Mouse (Mus musculus) hindbrain, embryonic 14.5 days (tissue): ENCODE results near the gene Snx18. TPM values are rescaled to one million over a fixed set of nuclear protein-coding genes. Genes with fewer than 3 reads are reported as not detected.

ENCODE experiments used
- ATAC-seq: fragments of 200-750 bp; cut with Nextera tagmentation; 2 replicates; pipeline ENCODE4 v1.8.0; 2017; ENCODE audit warnings: moderate number of reproducible peaks, mild to moderate bottlenecking, moderate TSS enrichment, moderate library complexity; ENCODE audit not compliant: low FRiP score
- DNase-seq: peaks from one replicate; pipeline ENCODE4 v3.0.0-alpha.2; 2015; ENCODE audit warnings: low spot score
- H3K27ac ChIP-seq: fragments of 300-500 bp; sonication (generic); 2 replicates; pipeline ENCODE4 v1.5.1; 2014; ENCODE audit warnings: mild to moderate bottlenecking, moderate library complexity
- H3K27me3 ChIP-seq: fragments of 300-500 bp; sonication (generic); 2 replicates; pipeline ENCODE4 v1.6.1; 2014; ENCODE audit warnings: mild to moderate bottlenecking, low read length, mixed read lengths; ENCODE audit not compliant: control insufficient read depth, insufficient read depth
- H3K36me3 ChIP-seq: fragments of 300-500 bp; sonication (generic); replicated peaks from 2 replicates; pipeline ENCODE4 v1.6.1; 2014; ENCODE audit not compliant: control insufficient read depth, insufficient read depth
- H3K4me1 ChIP-seq: fragments of 300-500 bp; sonication (generic); replicated peaks from 2 replicates; pipeline ENCODE4 v1.6.1; 2014; ENCODE audit warnings: antibody characterized with exemption, low read length, mixed read lengths; ENCODE audit not compliant: control insufficient read depth, insufficient read depth
- H3K4me2 ChIP-seq: fragments of 300-500 bp; sonication (generic); replicated peaks from 2 replicates; pipeline ENCODE4 v1.6.1; 2014; ENCODE audit warnings: mild to moderate bottlenecking, moderate library complexity
- H3K4me3 ChIP-seq: fragments of 300-500 bp; sonication (generic); replicated peaks from 2 replicates; pipeline ENCODE4 v1.5.1; 2014; ENCODE audit warnings: mild to moderate bottlenecking, low read length
- H3K9ac ChIP-seq: fragments of 300-500 bp; sonication (generic); 2 replicates; pipeline ENCODE4 v1.6.1; 2014
- H3K9me3 ChIP-seq: fragments of 300-500 bp; sonication (generic); 2 replicates; pipeline ENCODE4 v1.6.1; 2016; ENCODE audit warnings: low read length; ENCODE audit not compliant: control insufficient read depth
- WGBS: fragments of 180-500 bp; shearing (Covaris S2); extraction: QIAGEN DNeasy Blood & Tissue Kit; methylation state at CpG from one replicate; pipeline ENCODE4 v1.1.7; 2014; 5-methylcytosine and 5-hydroxymethylcytosine counted together
- polyA plus RNA-seq: library from polyadenylated mRNA; unstranded; fragments of >200 nt; fragmentation: Nextera tagmentation; extraction: Ambion mirVana; gene quantifications from 2 replicates; pipeline ENCODE4 v1.2.1, GENCODE M21; 2014

Gene Snx18
- polyA plus RNA-seq, 1 experiment from 2014 or later: 16.2 TPM

DNA sequence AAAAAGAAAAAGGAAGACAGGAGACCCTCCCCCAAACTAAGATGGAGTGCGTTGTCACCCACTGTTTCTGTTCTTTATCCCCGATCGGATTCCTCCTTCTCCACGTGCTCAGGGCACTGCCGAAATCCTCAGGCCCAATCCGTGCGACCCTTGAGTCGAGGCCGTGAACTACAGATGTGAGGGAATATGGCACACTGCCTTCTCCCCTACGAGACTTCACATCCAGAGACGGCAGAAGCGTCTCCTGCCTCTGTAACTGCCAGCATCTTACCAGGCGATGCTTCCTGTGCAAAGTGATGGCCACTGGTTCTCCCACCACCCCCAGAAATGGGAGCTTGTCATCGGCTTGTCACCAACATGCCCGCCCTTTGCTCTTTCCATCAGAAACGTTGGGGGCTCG lies 24.7 kb downstream of the Snx18 start:
- Histone ChIP-seq H3K9me3 (no peaks in the 10 kb centered on the region), H3K36me3 (peaks cover 22% of the 10 kb centered on the region), H3K27me3 (no peaks in the 10 kb centered on the region), H3K4me3 (no peak overlapping the region), H3K4me2 (no peak overlapping the region), H3K9ac (no peak overlapping the region), H3K27ac (no peak overlapping the region), H3K4me1 (peaks cover 32% of the 10 kb centered on the region)
- 79% methylated on average over 17 of the region's 17 CpGs for WGBS
- DNase-seq (no peak), ATAC-seq (no peak)

DNA sequence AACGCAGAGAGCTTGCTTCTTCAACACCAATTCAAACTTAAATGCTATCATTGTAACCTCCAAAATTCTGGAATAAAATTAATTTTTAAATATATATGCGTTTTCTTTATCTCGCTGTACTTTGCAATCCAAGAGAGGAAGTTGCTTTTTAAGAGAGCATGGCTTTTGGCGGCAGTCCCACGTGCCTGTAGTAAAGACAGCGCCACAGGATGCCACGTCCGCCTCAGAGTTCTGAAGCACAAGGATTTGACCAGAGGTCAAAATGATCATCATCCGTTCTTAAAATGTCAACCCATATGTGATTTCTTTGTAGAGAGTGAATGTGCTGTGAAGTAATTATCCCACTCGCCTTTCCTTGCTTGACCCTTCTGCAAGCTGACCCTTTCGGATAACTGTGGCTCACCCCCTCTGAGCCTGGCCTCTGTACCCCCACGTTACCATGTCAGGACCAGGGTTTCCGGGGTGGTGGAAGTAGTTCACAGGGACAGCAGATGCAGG lies 25.6 kb downstream of the Snx18 start:
- Histone ChIP-seq H3K27me3 (no peaks in the 10 kb centered on the region), H3K4me1 (peaks cover 35% of the 10 kb centered on the region), H3K4me2 (no peak overlapping the region), H3K9ac (no peak overlapping the region), H3K36me3 (peaks cover 22% of the 10 kb centered on the region), H3K9me3 (no peaks in the 10 kb centered on the region), H3K27ac (no peak overlapping the region), H3K4me3 (no peak overlapping the region)
- DNase-seq (no peak), ATAC-seq (no peak)
- WGBS: 70% methylated on average over 13 of the region's 13 CpGs

DNA sequence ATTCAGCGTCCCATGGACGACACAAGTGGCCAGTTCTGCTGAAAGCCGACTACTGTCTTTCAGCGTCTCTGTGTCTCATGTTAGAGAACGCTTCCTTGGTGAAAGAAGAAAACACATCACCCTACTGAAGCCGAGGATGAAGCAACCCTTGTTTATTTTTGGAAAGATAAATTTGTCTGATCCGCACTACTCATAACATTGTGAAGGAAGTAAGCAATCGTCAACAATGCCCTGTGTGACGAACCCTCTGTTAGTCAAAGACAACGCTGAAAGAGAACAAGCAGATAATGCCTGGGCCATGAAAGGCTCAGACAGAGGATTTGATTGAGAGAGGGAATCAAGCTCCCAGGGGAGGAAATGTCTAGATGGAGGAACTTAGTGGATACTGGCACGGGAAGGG lies 27.0 kb downstream of the Snx18 start:
- Histone ChIP-seq H3K36me3 (peaks cover 22% of the 10 kb centered on the region), H3K9ac (no peak overlapping the region), H3K4me2 (no peak overlapping the region), H3K4me1 (peaks cover 34% of the 10 kb centered on the region), H3K27me3 (no peaks in the 10 kb centered on the region), H3K27ac (no peak overlapping the region), H3K9me3 (no peaks in the 10 kb centered on the region), H3K4me3 (no peak overlapping the region)
- whole genome bisulfite sequencing: 83% methylated on average over 11 of the region's 11 CpGs
- ATAC-seq (no peak), DNase-seq (no peak)

DNA sequence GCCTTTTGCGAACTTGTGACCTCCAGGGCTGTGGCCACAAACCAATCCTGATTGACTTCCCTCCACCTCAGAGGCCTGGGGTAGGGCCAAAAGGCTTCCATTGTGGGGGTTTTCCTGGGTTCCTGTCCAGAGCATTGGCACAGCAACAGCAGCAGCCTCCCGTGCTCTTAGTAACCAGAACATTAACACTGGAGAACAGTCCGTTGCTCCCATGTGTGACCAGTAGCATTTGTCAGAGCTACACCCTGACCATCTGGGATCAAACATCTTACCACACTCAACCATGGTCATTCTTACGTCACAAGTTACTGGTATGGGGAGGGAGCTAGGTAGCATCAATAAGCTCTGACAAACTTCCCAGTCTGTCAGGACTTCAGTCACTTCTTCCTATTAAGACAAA lies 28.1 kb downstream of the Snx18 start:
- H3K9me3 ChIP-seq: no peaks in the 10 kb centered on the region
- ATAC-seq: no peak
- WGBS: 89% methylated on average over 4 of the region's 4 CpGs

DNA sequence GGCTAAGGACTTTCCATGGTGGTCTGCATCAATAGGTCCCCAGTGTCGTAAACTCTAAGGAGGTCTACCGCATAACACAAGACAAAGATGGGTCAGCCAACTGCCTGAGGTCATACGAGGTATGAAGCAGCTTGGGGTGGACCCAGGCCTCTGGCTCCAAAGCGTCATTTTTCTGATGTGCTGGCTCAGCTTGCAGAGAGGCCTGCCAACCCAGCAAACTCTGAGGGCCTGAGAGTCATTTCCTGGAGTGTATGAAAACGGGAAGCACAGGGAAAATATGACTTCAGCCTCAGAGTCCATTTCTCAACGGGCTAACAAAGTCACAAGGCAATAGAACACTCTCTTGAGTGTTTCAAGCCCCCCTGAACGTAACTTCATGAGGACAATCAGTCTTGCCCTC lies 28.9 kb downstream of the Snx18 start:
- H3K36me3 ChIP-seq: peaks cover 22% of the 10 kb centered on the region

More for the DNA sequence above, 28.1 kb downstream of the Snx18 start:
- Histone ChIP-seq H3K27me3 (no peaks in the 10 kb centered on the region), H3K9ac (no peak overlapping the region), H3K4me1 (peaks cover 23% of the 10 kb centered on the region), H3K27ac (no peak overlapping the region), H3K4me2 (no peak overlapping the region), H3K4me3 (no peak overlapping the region), H3K36me3 (peaks cover 22% of the 10 kb centered on the region)
- no peak for DNase-seq

DNA sequence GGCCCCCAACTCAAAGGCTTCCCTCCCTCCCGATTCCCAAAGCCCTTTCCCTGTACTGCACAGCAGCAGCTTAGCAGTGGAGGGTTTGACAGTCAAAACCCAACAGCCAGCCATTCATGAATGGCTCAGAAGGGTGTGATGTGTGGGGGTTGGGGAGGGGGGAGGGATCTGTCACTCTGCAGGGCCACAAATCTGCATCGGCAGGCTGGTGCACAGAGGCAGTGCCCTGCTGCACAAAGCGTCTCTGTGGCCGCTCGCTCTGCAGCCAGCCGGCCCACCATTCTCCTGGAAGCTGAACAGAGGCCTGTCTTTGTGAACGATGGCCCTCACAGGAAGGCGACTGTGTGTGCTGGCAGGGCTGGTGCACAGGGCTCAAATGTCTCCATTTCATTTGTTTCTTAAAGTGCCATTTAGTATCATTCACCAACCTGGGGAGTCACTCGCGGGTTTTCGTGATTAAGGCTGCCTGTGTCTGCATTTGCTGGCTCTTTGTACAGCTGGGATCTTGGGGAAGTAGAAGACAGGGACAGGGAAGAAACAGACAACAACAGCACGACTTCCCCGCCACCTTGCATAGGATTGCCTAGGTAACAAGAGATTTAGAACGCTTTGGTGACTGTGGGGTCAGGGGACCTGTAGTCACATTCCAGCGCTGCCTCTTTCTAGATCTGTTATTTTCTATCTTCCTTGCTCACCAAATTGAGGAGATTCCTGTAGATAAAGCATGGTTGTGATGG lies 31.0 kb downstream of the Snx18 start:
- Histone ChIP-seq H3K4me3 (no peak overlapping the region), H3K9ac (peak overlapping the region; percentile 30), H3K36me3 (peaks cover 11% of the 10 kb centered on the region), H3K9me3 (no peaks in the 10 kb centered on the region), H3K27me3 (no peaks in the 10 kb centered on the region), H3K4me2 (peak overlapping the region; percentile 30), H3K27ac (peak overlapping the region; percentile 44), H3K4me1 (peaks cover 15% of the 10 kb centered on the region)
- peak; percentile 62 for DNase-seq
- peak; percentile 92 for ATAC-seq
- WGBS: 11% methylated on average over 15 of the region's 15 CpGs

More for the DNA sequence above, 28.9 kb downstream of the Snx18 start:
- no peak overlapping the region for H3K4me3 ChIP-seq
- whole genome bisulfite sequencing: 78% methylated on average over 7 of the region's 7 CpGs
- ATAC-seq: no peak
- no peak for DNase-seq
- H3K4me1 ChIP-seq: peaks cover 19% of the 10 kb centered on the region
- H3K27me3 ChIP-seq: no peaks in the 10 kb centered on the region
- H3K27ac ChIP-seq: no peak overlapping the region
- H3K9ac ChIP-seq: no peak overlapping the region
- no peaks in the 10 kb centered on the region for H3K9me3 ChIP-seq
- H3K4me2 ChIP-seq: no peak overlapping the region

DNA sequence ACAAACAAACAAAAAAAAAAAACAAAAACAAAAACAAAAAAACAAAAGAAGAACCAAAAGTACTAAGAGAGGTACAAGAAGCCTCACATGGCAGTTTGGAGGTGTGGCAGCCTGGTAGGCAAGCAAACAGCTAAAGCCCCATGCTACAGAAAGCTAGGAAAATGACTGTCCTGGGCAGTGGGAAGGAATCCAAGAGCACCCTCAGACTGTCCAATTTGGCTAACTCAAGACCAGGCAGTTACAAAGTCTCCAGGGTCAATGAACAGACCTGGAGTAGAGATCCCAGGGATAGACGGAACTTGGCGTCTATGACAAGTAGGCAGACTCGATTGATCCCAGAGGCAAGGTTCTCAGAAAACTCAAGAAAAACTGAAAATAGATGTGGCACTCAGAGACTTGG lies 32.8 kb downstream of the Snx18 start:
- no peak overlapping the region for H3K9ac ChIP-seq
- H3K27ac ChIP-seq: no peak overlapping the region
- H3K9me3 ChIP-seq: no peaks in the 10 kb centered on the region
- H3K27me3 ChIP-seq: no peaks in the 10 kb centered on the region
- no peak overlapping the region for H3K4me3 ChIP-seq
- DNase-seq: no peak
- 92% methylated on average over 3 of the region's 3 CpGs for WGBS
- peaks cover 15% of the 10 kb centered on the region for H3K4me1 ChIP-seq
- no peak for ATAC-seq
- H3K36me3 ChIP-seq: peaks cover 2% of the 10 kb centered on the region
- no peak overlapping the region for H3K4me2 ChIP-seq

DNA sequence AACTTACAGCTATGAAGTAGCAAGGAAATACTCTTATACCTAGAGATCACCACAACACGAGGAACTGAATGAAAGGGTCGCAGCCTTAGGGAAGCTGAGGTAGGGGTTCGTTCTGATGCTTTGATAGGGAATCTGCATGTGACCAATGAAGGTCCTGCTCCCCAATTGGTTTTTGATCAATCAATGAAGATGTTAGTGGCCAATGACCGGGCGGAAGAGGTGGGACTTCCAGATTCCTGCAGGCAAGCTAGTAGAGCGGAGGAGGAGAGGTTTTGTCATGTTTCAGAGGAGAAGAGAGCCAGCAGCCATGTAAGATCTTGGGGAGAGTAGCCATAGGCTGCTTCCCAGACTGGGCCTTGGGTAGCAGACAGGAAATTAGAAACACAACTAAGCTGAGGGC lies 33.9 kb downstream of the Snx18 start:
- no peak for DNase-seq
- no peak overlapping the region for H3K4me3 ChIP-seq
- no peak overlapping the region for H3K4me2 ChIP-seq
- no peak for ATAC-seq
- no peaks in the 10 kb centered on the region for H3K27me3 ChIP-seq
- WGBS: 71% methylated on average over 6 of the region's 6 CpGs
- no peaks in the 10 kb centered on the region for H3K9me3 ChIP-seq
- no peaks in the 10 kb centered on the region for H3K36me3 ChIP-seq
- H3K9ac ChIP-seq: no peak overlapping the region
- no peak overlapping the region for H3K27ac ChIP-seq
- H3K4me1 ChIP-seq: peaks cover 15% of the 10 kb centered on the region

DNA sequence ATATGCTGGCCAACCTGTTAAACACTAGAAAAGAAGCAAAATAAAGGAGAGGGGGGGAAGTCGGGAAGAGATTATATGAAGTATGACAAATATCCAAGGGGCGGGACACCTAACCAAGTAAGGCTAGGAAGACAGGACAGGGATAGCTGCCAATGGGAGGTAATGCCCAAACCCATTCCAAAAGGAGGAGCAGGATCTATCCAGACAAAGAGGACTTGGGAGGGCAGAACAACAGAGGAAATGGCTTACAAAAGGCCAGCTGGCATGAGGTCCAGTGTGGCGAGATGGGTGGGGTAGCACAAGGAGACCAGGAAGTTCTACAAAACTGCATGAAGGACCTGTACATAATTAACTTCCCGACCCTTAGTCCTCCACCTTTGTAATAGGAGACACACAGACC lies 34.8 kb downstream of the Snx18 start:
- no peaks in the 10 kb centered on the region for H3K9me3 ChIP-seq
- H3K4me2 ChIP-seq: no peak overlapping the region
- H3K4me1 ChIP-seq: peaks cover 15% of the 10 kb centered on the region
- H3K4me3 ChIP-seq: no peak overlapping the region
- no peak overlapping the region for H3K27ac ChIP-seq
- no peaks in the 10 kb centered on the region for H3K27me3 ChIP-seq
- ATAC-seq (no peak), DNase-seq (no peak)
- WGBS: 78% methylated on average over 4 of the region's 4 CpGs
- H3K9ac ChIP-seq: no peak overlapping the region
- H3K36me3 ChIP-seq: no peaks in the 10 kb centered on the region
